Mouse (Mus musculus) cerebellum, adult (tissue): ENCODE results near the gene Shc1.
"Not testable (repeated sequence)": the region's sequence is repeated elsewhere in the genome, so short reads cannot be mapped to it uniquely, and the experiment has no call there.

Experiments
- ATAC-seq: cut with Nextera tagmentation; 2 replicates; pipeline ENCODE4 v1.9.2; 2017; ENCODE audit warnings: mild to moderate bottlenecking, moderate library complexity, mixed read lengths; ENCODE audit not compliant: insufficient number of reproducible peaks, low FRiP score, low TSS enrichment

Shc1 gene

DNA sequence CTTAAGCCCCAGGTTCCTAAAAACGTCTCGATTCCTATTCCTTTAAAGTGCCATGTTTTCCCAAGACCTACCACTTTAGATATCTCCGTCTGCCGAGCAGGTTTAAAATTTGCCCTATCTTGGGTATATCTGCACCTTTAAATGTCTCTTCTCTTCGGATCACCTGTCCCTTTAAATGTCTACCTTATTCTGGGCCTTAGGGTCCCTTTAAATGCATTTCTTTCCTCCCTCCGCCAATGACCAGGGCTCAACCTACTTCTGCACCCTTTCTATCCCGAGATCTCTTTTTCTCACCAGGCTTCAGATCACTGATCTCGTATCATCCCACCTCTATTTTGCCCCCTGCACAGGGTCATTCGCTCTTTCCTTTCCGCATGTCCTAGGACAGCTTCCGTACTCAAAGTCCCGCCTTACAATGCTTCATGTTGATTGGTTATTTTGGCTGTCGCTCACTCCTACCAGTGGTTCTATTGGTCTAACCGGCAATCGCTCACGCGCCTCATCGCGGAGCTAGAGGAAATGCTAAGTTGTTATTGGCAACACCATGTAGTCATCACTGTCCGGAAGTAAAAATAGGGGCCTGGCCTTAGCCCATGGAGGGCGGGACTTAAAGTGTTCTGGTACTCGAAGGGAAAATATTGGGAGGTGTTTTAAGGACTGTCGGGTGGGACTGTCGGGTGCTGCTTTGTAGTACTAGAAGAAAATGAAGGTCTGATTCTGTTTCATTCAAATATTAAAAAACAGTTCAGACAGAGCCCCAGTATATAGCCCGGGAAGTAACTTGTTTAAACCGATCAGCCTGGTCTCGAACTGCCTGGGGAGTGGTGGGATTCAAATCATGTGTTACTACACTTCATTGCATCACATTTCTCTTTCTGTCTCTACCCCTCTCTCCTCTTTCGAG, 6.5 kb upstream of the Shc1 start, which contains the start of gene Flad1:
Gene Flad1, minus strand, starts transcription at position 381 of the 904 bp plus-strand sequence.
- peak; percentile 96 for ATAC-seq

DNA sequence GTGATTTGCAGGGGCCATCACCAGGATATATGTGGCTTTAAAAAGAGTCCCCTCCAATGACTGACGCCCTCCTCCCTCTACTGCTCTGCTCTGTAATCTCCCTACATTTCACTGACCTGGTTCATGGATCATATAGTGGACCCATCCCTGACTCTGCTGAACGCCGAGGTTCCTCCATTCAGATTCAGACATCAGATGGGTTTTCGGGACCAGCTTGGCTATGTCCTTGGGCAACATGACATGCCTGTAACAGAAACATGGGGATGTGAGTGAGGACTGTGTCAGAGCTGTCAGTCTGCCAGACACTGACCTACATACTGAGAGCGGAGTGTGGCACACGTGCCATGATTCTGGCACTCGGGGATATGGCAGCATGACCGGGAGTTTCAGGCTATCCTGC, 2.1 kb upstream of the Shc1 start:
- no peak for ATAC-seq

DNA sequence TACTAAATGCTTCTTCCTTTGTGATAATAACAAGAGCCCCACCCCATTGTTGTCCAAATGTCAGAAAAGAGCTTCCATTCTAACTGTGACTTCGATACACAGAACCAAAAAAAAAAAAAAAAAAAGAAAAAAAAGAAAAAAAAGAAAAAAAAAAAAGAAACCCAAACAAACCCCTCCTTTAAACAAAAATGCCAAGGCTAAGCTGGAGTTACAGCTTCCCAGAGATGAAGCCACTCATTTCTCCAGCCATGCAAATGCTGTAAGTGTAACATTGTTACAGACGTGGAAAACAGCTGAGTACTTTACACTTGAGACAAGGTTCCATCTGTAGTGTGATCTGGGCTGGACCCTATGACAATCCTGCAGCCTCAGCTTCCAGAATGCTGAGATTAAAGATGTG, 1.1 kb upstream of the Shc1 start:
- ATAC-seq = no peak

DNA sequence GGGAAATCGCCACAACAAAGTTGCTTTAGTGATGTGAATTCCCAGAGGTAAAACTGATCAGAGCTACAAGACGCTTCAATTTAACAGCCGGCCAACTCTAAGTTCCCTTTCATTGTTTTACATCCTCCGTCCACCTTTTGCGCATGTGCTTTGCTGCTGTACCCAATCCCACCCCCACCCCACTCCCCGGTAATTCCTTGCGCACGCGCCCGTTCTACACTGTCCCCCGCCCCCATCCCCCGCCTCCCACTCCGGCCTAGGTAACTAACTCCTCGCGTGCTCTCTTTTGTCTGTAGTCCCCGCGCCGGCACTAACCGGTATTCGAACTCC, 438 bp upstream of the Shc1 start:
- ATAC-seq = no peak

DNA sequence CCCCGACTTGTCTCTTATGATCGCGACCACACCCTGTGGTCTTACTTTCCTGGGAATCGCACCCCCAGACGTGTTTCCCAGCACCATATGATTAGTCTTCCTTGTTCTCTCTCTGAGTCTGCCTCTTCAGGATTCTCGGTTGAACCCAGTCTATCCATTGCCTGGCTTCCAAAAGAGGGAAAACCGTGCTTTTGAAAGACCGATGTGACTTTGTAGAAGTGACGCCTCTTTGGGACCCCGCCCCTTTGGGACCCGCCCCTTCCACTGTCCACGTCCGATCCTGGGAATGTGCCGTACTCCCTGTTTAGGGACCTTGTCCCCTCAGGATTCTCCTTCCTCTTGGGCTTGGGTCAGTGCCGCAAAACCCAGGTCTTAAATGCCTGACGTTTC, 613 bp downstream of the Shc1 start:
- ATAC-seq = no peak

DNA sequence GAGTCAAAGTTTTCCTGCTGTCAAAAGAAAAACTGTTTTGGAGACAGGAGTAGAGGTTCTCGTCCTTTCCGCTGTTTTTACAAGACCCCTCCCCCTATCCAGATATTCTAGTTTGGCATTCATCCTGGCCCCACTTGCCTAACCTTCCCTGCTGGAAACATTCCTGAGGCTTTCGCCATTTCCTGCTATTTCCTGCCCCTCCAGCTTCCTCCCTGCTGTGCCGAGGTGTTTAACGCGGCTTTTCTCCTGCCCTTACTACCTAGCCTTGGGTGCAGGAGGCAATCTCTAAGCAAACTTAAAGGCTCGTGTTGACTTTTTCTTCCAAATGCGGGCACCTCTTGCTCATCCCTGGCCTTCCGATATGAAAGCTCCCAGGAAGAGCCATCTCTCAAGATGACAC, 1.3 kb downstream of the Shc1 start:
- ATAC-seq = no peak

DNA sequence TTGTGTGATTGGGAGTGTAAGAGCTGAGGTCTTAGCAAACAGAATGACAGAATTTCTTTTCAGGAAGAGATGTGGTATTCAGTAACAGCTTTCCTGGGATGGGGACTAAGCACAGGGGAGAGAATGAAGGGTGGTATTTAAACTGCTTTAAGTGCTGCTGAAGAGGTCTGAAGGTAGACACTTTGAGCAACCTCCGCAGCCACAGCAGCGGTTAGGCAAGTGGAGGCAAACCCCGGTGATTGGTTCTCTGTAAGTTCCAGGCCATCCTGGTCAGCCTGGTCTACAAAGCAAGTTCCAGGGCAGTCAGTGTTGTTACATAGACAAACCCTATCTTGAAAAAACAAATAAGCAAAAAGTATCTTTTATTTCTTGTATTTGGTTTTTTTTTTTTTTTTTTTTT, 1.7 kb downstream of the Shc1 start:
- no peak for ATAC-seq

DNA sequence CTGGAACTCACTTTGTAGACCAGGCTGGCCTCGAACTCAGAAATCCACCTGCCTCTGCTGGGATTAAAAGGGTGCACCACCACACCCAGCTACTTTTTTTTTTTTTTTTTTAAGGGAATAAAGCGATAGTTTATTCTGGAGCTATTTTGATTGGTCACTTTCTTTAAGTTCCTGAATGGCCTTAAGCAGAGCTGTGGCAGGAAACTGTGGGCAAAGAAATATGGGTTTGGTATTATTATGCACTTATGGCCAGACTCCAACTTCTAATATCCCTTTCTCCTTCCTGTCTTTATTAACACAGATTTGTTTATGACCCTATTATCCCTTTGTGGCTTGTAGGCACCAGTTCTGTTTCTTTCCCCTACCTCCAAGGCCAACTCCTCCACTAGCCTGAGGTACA, 2.2 kb downstream of the Shc1 start:
- ATAC-seq = no peak

DNA sequence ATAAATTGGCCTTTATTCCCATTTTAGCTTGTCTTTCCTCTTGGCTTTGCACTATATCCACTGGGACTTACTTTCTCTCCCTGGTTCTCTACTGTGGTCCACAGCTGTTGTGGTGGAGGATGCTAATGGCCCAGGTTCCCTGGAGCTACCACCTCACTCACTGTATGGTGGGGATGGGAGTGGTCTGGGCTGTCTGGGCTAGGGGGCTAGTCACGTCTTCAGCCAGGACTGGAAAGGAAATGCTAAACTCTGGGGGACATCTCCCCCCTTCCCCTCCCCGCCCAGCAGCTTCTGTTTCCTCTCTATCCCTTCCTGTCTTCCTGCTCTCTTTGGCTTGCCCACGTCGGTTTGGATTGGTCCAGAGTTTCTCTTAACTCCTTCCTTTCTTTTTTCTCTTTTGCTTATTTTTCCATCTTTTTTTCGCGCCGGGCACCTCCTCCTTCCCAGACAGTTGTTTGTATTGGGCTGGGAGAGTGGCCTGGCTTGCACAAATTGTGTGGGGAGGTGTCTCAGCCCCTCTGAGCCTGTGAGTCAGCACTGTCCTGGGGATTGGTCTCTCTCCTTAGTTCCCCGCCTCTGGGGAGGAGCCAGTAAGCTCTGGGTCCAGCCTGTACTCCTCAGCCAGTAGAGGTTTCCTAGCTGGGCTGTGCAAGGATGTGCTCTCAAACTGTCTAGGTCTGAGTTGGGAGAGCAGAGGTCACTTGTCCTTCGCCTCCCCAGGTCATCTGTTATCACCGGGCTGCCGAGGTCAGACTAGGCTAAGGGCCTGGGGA, 2.9 kb downstream of the Shc1 start:
- peak; percentile 74 for ATAC-seq

DNA sequence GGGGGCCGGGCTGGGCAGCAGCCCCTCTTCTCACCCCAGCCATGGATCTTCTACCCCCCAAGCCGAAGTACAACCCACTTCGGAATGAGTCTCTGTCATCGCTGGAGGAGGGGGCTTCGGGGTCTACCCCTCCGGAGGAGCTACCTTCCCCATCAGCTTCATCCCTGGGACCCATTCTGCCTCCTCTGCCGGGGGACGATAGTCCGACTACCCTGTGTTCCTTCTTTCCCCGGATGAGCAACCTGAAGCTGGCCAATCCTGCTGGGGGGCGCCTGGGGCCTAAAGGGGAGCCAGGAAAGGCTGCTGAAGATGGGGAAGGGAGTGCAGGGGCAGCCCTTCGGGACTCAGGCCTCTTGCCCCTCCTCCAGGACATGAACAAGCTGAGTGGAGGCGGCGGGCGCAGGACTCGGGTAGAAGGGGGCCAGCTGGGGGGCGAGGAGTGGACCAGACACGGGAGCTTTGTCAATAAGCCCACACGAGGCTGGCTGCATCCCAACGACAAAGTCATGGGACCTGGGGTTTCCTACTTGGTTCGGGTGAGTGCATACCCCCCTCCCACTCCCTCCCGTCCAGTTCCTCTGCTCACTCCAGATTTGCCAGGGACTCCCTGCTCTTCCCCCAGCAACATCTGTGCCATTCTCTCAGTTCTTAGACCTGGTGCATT, 3.7 kb downstream of the Shc1 start:
- no peak for ATAC-seq

DNA sequence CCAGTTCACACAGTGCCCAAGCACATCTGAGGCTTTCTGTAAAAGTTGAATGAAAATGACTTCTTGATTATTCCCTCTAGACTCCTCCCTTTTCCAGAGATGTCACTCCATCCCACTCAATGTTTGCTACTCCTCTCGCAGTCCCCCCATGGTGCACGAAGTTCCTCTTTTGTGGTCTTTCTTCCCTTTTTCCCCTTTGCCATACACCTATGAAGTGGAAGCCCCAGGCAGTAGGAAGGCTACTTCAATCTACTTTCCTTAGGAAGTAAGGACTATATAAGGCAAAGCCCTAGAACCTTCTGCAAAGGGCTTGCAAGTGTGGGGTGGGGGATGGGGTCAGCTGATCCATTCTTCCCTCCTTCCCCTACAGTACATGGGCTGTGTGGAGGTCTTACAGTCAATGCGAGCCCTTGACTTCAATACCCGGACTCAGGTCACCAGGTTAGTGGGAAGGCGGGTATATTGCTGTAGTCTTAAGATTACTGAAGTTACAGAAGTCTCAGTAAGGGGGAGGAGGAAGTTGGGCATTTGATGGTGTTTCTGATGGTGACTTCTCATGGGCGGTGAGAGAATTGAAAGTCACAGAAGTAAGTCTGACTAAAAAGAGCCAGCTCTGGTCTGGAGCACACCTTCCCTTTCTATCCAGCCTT, 4.4 kb downstream of the Shc1 start:
- no peak for ATAC-seq

DNA sequence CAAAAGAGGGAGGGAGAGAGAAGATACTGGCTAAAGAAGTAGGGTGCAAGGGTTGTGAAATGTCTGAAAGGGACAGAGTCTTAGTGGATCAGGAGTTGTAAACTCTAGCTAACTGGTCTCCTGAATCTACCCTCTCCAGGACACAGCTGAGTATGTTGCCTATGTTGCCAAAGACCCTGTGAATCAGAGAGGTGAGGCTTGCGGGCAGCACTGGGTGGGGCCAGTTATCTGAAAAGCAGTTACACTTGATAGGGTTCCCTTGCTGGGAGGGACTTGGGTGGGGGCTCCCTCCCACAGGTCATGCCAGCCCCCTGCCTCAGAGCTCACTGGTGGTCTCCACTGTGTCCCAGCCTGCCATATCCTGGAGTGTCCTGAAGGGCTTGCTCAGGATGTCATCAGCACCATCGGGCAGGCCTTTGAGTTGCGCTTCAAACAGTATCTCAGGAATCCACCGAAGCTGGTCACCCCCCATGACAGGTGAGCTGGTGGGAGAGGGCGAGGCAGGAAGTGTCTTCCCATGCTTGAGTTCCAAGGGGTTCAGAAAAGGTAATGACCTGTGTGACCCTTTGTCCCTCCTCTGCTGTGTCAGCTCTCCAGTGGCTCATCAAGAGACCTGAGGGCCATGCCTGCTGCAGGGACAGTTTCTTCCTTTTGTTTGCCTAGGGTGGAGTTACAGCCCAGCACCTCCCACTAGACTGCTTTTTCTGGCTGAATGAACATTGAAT, 6.3 kb downstream of the Shc1 start:
- no peak for ATAC-seq

DNA sequence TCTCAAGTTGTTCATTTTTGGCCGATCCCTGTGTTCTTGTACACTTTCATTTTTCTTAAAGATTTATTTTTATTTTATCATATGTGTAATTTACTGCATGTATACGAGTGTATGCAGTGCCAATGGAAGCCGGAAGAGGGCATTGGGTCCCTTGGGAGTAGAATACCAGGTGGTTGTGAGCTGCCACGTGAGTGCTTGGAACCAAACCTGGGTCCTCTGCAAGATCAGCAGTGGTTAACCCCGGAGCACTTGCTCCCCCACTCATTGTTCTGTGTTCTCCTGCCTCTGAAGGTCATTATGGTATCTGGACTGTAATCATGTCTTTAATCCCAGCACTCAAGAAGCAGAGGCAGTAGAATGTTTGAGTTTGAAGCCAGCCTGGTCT, 6.9 kb downstream of the Shc1 start:
- no peak for ATAC-seq

DNA sequence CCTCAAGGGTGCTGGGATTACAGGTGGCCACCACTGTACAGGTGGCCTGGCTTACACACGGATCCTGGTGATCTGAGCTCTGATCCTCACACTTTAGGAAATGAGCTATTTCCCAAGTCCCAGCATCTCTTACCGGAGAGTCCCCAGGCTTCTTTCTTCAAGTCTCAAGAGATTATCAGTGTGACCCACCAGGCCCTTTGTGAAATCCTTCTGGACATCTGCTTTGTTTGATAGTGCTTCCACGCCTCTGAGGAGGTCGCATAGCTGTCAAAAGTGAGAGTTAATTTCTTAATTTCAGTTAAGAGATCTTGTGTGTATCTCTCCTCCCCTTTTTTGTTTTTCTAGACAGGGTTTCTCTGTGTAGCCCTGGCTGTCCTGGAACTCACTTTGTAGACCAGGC, 7.6 kb downstream of the Shc1 start:
- no peak for ATAC-seq

DNA sequence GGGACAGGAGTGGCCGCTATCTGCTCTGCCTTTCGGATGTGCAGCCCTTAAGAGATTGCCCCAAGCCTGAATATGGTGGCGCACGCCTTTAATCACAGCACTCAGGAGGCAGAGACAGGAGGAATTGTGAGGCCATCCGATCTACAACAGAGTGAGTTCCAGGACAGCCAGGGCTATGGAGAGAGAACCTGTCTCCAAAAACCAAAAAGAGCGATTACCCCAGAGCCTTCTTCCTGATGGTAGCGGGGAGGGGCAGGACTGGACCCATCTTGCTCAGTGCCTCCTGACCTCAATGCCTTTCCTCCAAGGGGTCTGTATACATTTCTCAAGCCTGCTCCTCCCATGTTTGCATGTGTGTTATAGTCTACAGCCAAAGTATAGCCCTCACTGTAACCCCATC, 10.8 kb downstream of the Shc1 start:
- ATAC-seq = not testable (repeated sequence)

DNA sequence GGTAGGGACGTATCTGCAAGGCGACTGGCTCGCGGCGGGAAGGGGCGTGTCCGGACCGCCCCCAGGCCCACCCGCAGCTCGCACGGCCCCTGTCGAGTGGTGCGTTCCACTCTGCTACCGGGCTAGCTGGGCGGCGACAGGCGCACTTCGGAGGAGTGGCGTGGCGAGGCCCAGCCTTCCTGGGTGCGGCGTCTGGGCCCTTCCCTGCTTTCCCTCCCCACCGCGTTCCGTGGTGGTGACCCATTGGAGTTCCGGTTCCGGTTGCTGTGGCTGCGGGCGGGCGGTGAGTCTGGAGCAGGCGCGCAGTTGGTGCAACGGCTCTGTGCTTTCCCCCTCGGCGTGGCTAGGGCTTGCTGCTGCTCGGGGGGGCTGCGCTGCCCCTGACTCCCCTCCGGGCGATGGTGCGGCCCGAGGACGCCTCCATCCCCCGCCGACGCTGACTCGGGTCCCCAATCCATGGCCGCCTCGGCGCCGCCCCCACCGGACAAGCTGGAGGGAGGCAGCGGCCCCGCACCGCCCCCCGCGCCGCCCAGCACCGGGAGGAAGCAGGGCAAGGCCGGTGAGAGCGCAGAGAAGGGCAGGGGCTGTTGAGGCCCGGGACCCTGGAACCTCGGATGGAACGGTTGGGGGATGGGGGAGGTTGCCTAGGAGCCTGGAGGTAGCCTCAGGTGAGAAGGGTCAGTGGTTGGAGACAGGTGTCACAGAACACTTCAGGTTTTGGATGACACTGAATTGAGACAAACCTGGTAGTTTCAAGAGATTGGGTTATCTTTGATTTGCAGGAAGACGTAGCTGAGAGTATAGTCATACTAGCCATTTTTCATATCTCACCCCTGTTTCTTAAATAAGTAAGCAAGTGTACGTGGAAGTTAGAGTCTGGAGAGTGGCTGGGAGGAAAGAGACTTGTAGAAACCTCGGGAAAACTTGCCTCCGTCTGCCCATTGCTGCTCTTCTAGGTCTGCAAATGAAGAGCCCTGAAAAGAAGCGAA, 12.2 kb downstream of the Shc1 start, which contains the start of gene Pygo2:
Gene Pygo2, plus strand, starts transcription at position 44 of the 989 bp plus-strand sequence.
- ATAC-seq = peak; percentile 95

DNA sequence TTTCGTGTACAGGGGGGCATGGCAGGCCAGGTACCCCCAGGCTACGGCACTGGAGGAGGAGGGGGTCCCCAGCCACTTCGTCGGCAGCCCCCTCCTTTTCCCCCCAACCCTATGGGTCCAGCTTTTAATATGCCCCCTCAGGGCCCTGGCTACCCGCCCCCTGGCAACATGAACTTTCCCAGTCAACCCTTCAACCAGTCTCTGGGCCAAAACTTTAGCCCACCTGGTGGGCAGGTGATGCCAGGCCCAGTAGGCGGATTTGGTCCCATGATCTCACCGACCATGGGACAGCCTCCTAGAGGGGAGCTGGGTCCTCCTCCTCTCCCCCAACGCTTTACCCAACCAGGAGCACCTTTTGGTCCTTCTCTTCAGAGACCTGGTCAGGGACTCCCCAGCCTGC, 14.4 kb downstream of the Shc1 start:
- ATAC-seq = no peak

DNA sequence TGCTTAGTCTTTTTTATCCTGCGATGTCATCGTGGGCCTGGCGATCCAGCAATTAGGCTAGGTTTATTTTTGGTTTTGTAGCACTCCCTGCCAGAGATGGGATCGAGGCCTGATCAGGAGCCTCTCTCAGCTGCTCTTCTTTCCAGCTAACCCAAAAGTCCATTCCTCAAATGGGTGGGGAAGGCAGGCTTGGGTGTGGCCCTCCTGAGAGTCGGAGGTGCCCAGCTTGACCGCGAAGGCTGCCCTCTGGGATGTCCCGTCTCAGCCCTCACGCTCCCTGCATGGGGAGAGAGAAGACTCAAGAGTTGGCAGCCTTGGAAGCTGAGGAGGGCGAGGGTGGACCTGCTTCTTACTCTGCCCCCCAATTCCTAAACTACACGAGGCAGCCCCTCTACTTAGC, 16.3 kb downstream of the Shc1 start:
- ATAC-seq = no peak

DNA sequence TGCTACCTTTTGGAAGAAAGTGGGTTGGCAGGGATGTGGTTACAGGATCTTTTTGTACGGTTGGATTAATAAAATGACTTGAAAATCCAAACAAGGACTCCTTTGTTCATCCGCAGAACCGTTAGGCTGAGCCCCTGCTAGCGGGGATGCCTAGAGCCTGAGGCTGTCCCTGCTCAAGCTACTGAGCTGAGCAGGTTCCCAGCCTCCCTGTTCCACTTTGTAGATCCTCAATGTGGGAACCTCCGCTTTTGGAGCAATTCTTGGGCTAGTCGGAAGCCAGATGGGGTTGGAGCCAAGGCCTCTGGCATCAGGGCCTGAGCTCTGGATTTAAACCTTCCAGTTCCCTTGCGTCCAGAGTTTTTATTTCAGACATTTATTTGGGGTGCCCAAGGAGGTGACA, 16.8 kb downstream of the Shc1 start:
- no peak for ATAC-seq
